Mouse (Mus musculus): ENCODE measurements around the gene Copz2. TPM values are rescaled to one million over a fixed set of nuclear protein-coding genes. Genes with fewer than 3 reads are reported as not detected.
A peak's percentile ranks its signal among the peaks of the same experiment; 100 is the strongest.

Copz2 gene
- polyA plus RNA-seq, 1 experiment from 2014 or later: 105 TPM

- H3K4me2 ChIP-seq: no peak overlapping the region
- H3K36me3 ChIP-seq: no peaks in the 10 kb centered on the region
- peaks cover 17% of the 10 kb centered on the region for H3K4me1 ChIP-seq (replicated peaks)
- no peaks in the 10 kb centered on the region for H3K9me3 ChIP-seq (replicated peaks)
- no peak for ATAC-seq (ENCODE audit: insufficient number of reproducible peaks, low FRiP score)
- peaks cover 27% of the 10 kb centered on the region for H3K27me3 ChIP-seq (replicated peaks)
- no peak overlapping the region for H3K4me3 ChIP-seq
- H3K9ac ChIP-seq: no peak overlapping the region
- 55% methylated on average over 9 of the region's 9 CpGs for WGBS
- H3K27ac ChIP-seq (ENCODE audit: poor library complexity, severe bottlenecking): no peak overlapping the region
These were observed 30.6 kb downstream of the Copz2 start for GRCm38 (mm10) chr11:96880296-96880695.

- Histone ChIP-seq H3K27me3 (replicated peaks) (0 out of 2 replicates have a peak, but pooled peaks cover 5% of the 10 kb centered on the region), H3K9me3 (replicated peaks) (no peaks in the 10 kb centered on the region), H3K4me3 (no peak overlapping the region), H3K36me3 (no peaks in the 10 kb centered on the region), H3K9ac (no peak overlapping the region), H3K4me1 (replicated peaks) (no peaks in the 10 kb centered on the region), H3K4me2 (no peak overlapping the region), H3K27ac (ENCODE audit: poor library complexity, severe bottlenecking) (no peak overlapping the region)
- WGBS: 61% methylated on average over 5 of the region's 5 CpGs
- no peak for ATAC-seq (ENCODE audit: insufficient number of reproducible peaks, low FRiP score)
These were observed 36.3 kb downstream of the Copz2 start for GRCm38 (mm10) chr11:96885901-96886340.

GRCm38 (mm10) chr11:96886942-96887546 lies 37.4 kb downstream of the Copz2 start:
- Histone ChIP-seq H3K9me3 (replicated peaks) (no peaks in the 10 kb centered on the region), H3K27ac (ENCODE audit: poor library complexity, severe bottlenecking) (no peak overlapping the region), H3K36me3 (no peaks in the 10 kb centered on the region), H3K4me1 (replicated peaks) (no peaks in the 10 kb centered on the region), H3K27me3 (replicated peaks) (0 out of 2 replicates have a peak, but pooled peaks cover 5% of the 10 kb centered on the region), H3K4me2 (no peak overlapping the region), H3K4me3 (no peak overlapping the region), H3K9ac (no peak overlapping the region)
- ATAC-seq (ENCODE audit: insufficient number of reproducible peaks, low FRiP score): no peak
- 75% methylated on average over 8 of the region's 8 CpGs for WGBS

GRCm38 (mm10) chr11:96891784-96892527 lies 42.3 kb downstream of the Copz2 start:
- H3K4me2 ChIP-seq: no peak overlapping the region
- WGBS: 57% methylated on average over 14 of the region's 14 CpGs
- no peak overlapping the region for H3K4me3 ChIP-seq
- no peak overlapping the region for H3K9ac ChIP-seq
- no peak overlapping the region for H3K27ac ChIP-seq (ENCODE audit: poor library complexity, severe bottlenecking)
- no peaks in the 10 kb centered on the region for H3K36me3 ChIP-seq
- no peaks in the 10 kb centered on the region for H3K27me3 ChIP-seq (replicated peaks)
- H3K9me3 ChIP-seq (replicated peaks): no peaks in the 10 kb centered on the region
- no peak for ATAC-seq (ENCODE audit: insufficient number of reproducible peaks, low FRiP score)
- H3K4me1 ChIP-seq (replicated peaks): no peaks in the 10 kb centered on the region

GRCm38 (mm10) chr11:96893203-96893842 lies 43.7 kb downstream of the Copz2 start:
- H3K4me3 ChIP-seq: no peak overlapping the region
- H3K4me2 ChIP-seq: no peak overlapping the region
- no peaks in the 10 kb centered on the region for H3K36me3 ChIP-seq
- no peaks in the 10 kb centered on the region for H3K4me1 ChIP-seq (replicated peaks)
- H3K27ac ChIP-seq (ENCODE audit: poor library complexity, severe bottlenecking): no peak overlapping the region
- no peak overlapping the region for H3K9ac ChIP-seq
- H3K9me3 ChIP-seq (replicated peaks): no peaks in the 10 kb centered on the region
- H3K27me3 ChIP-seq (replicated peaks): no peaks in the 10 kb centered on the region
- ATAC-seq (ENCODE audit: insufficient number of reproducible peaks, low FRiP score): 0 out of 2 replicates have a peak, but pooled peaks have one; percentile 25
- WGBS: 57% methylated on average over 11 of the region's 11 CpGs

- no peaks in the 10 kb centered on the region for H3K27me3 ChIP-seq (replicated peaks)
- 65% methylated on average over 4 of the region's 4 CpGs for WGBS
- H3K27ac ChIP-seq (ENCODE audit: poor library complexity, severe bottlenecking): no peak overlapping the region
- no peak for ATAC-seq (ENCODE audit: insufficient number of reproducible peaks, low FRiP score)
- H3K4me3 ChIP-seq: no peak overlapping the region
- 0 out of 2 replicates have a peak, but pooled peaks cover 2% of the 10 kb centered on the region for H3K4me1 ChIP-seq (replicated peaks)
- no peaks in the 10 kb centered on the region for H3K9me3 ChIP-seq (replicated peaks)
- no peak overlapping the region for H3K9ac ChIP-seq
- H3K4me2 ChIP-seq: no peak overlapping the region
- H3K36me3 ChIP-seq: no peaks in the 10 kb centered on the region
These were observed 46.2 kb downstream of the Copz2 start for GRCm38 (mm10) chr11:96895886-96896285.

GRCm38 (mm10) chr11:96899449-96900306 lies 50.0 kb downstream of the Copz2 start:
- H3K36me3 ChIP-seq: no peaks in the 10 kb centered on the region
- H3K4me2 ChIP-seq: no peak overlapping the region
- no peak overlapping the region for H3K27ac ChIP-seq (ENCODE audit: poor library complexity, severe bottlenecking)
- ATAC-seq (ENCODE audit: insufficient number of reproducible peaks, low FRiP score): no peak
- no peaks in the 10 kb centered on the region for H3K9me3 ChIP-seq (replicated peaks)
- H3K4me1 ChIP-seq (replicated peaks): peaks cover 26% of the 10 kb centered on the region
- 50% methylated on average over 13 of the region's 13 CpGs for WGBS
- H3K9ac ChIP-seq: no peak overlapping the region
- H3K4me3 ChIP-seq: no peak overlapping the region
- H3K27me3 ChIP-seq (replicated peaks): 0 out of 2 replicates have a peak, but pooled peaks cover 9% of the 10 kb centered on the region

- no peaks in the 10 kb centered on the region for H3K9me3 ChIP-seq (replicated peaks)
- H3K4me3 ChIP-seq: no peak overlapping the region
- ATAC-seq (ENCODE audit: insufficient number of reproducible peaks, low FRiP score): no peak
- peaks cover 35% of the 10 kb centered on the region for H3K4me1 ChIP-seq (replicated peaks)
- 0 out of 2 replicates have a peak, but pooled peaks cover 9% of the 10 kb centered on the region for H3K27me3 ChIP-seq (replicated peaks)
- no peak overlapping the region for H3K4me2 ChIP-seq
- 28% methylated on average over 9 of the region's 9 CpGs for WGBS
- H3K36me3 ChIP-seq: 0 out of 2 replicates have a peak, but pooled peaks cover 3% of the 10 kb centered on the region
- no peak overlapping the region; the same call in 1 of the 2 replicates for H3K9ac ChIP-seq
- no peak overlapping the region for H3K27ac ChIP-seq (ENCODE audit: poor library complexity, severe bottlenecking)
These were observed 51.7 kb downstream of the Copz2 start for GRCm38 (mm10) chr11:96901332-96901731.

GRCm38 (mm10) chr11:96902639-96903635 lies 53.3 kb downstream of the Copz2 start:
- no peak for ATAC-seq (ENCODE audit: insufficient number of reproducible peaks, low FRiP score)
- peak overlapping the region; percentile 21; the same call in 1 of the 2 replicates for H3K9ac ChIP-seq

More at GRCm38 (mm10) chr11:96902639-96903635, 53.3 kb downstream of the Copz2 start:
- peaks cover 51% of the 10 kb centered on the region for H3K4me1 ChIP-seq (replicated peaks)
- H3K4me2 ChIP-seq: no peak overlapping the region
- 32% methylated on average over 16 of the region's 16 CpGs for WGBS
- peak overlapping the region; percentile 8; the same call in 1 of the 2 replicates for H3K27ac ChIP-seq (ENCODE audit: poor library complexity, severe bottlenecking)
- H3K36me3 ChIP-seq: peaks cover 8% of the 10 kb centered on the region
- H3K9me3 ChIP-seq (replicated peaks): no peaks in the 10 kb centered on the region
- H3K4me3 ChIP-seq: no peak overlapping the region
- peaks cover 12% of the 10 kb centered on the region for H3K27me3 ChIP-seq (replicated peaks)
